Mouse (Mus musculus) right cerebral cortex, postnatal 14 days (tissue): ENCODE data around the gene Catsperd.
"Not testable (repeated sequence)": the region's sequence is repeated elsewhere in the genome, so short reads cannot be mapped to it uniquely, and the experiment has no call there.

Experiments used
- DNase-seq: peaks from one replicate; pipeline ENCODE4 v3.0.0; 2022

Catsperd gene

DNA sequence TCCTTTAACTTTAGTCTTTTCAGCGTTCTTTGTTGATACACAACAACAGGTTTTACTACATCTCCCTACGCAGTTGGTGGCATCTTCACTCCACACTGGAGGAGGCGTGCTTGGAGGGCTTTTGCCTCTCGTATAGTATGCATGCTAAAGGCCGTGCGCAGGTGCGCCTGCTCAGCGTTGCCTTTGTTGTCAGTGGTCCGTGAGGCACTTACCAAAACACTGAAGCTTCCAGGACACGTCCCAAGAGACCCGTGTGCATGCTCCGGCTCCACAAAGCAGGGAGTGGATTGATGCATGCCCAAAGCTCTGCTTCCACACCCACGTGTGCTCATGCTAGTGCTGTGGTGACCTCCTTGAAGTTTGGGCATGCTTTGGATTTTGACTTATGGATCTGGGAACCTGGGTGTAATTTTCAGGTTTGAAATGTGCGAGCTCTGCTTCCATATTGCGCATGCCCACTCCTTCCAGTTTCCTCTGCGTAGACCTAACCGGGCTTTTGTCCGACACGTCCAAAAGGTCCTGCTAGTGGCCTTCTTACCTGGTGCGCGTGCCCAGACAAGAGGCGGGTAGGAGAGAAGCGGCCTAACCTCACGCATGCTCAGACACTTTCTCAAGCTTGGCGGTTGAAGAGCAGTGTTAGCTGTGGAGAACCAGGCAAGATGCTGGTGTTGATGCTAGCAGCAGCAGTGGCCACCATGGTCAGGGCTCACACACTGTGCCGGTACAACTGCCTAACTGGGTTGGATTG is at the start of gene Catsperd:
TSS of gene Catsperd (plus strand) at position 614 of the 748 bp plus-strand sequence.
- DNase-seq: no peak

DNA sequence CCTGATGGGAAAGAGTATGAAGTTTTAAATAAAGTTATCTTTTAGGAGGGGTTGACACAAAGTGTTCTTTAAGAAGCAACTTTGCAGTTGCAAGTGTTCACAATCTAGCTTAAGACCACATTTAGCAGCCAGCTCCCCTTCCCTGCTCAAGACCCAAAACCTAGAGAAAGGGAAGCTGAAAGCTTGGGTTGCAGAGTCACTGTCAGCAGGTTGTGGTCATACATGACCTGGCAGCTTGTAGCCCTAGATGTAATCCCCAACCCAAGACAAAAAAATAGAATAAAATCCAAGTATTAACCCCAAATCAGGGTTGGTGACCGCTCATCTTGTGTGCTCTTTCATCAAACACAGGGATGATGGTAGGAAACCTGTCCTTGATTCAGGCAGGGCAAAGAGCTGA is 44.9 kb upstream of the Catsperd start:
- no peak for DNase-seq

DNA sequence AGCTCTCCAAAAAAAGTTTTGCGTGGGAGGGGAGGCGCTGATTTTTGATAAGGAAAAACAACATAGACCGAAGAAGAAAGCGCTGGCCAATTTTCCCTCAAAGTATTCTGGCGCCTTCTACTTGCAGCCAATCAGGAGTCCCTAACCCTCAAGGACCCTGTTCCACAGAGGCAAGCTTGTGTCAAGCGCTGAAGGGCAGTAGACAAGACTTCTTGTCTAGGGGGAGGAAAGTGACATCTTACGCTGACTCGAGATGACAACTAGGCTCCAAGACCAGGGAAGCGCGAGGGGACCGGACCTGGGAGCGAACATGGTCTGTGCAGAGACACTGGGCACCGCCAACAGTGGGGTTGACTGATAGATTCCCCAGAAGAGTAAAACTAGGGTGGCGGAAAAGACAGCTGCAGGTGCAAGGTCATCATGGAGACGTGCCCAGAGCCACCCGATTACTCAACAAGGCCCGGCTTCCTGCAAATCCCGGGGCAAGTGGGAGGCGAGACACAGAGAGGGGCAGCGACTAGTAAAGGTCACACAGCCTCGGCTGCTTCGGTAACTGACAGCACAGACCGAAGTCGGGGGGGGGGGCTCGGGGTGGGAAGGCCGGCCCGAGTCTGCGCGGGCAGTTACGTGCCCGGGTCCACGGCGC is 44.2 kb upstream of the Catsperd start:
- no peak for DNase-seq

DNA sequence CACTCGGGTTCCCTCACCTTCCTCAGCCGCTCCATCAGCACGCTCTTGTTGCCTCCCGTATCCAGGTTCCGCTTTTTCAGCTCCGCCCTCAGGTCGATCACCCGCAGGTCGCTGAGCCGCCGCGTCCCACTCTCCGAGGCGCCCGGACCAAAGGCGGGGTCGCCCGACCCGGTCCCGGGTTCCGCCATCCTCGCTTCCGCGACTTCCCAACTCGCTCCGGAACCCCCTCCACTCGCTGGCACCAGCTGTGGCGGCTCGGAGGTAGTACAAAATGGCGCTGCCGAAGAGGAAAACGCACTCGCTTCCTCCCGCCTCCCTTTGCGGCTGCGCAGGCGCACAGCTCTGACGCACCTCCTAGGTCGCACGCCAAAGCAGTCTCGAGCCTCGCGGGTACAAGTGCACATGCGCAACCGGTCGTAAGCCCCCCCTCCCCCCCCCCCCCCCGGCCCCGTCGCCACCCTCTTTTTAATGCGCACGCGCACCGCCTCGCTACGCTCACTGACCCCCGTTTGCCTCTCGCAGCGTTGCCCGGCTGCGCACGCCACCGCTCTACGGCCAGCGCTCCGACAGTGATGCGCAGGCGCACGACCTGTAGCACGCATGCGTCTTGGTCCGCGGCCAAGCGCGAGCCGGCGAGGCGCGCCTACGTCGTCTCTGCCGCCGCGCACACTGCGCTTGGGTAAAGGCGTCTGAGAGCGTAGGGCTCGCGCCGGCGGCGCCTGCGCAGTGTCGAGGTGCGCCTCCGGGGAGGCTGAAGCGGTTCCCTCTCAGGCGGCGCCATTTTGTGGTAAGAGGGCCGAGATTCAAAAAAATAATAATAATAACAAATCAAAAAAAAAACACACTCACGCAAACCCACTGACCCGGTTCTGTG is 43.4 kb upstream of the Catsperd start, which contains the start of the genes Safb2 and Safb:
TSS of gene Safb2 (minus strand) at position 329 of the 874 bp plus-strand sequence.
TSS of gene Safb (plus strand) at position 569 of the 874 bp plus-strand sequence.
- peak; percentile 99 for DNase-seq

DNA sequence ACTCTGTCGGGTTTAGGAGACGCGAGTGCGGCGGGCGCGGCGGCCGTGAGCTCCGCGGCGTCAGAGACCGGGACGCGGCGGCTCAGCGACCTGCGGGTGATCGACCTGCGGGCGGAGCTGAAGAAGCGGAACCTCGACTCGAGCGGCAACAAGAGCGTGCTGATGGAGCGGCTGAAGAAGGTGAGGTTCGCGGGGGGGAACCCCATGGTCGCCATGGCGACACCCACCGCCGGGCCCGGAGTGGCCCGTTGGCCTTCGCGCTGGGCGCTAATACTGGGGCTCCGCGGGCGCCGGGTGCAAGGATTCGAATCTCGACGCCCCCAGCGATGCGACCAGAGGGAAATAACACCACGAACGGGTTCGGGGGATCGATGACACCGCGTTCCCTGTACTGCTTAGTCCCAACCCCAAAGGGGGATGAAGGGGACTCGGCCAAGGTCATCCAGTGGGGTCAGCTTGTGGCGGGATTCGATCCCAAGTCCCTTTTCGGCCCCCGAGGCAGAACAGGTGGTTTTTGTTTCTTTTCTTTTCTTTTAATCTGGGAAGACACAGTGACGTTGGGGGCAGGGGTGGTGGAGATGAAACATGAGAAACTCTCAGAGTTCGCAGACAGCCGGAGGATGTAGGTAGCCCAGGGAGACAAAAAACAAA is 42.6 kb upstream of the Catsperd start:
- peak; percentile 47 for DNase-seq

DNA sequence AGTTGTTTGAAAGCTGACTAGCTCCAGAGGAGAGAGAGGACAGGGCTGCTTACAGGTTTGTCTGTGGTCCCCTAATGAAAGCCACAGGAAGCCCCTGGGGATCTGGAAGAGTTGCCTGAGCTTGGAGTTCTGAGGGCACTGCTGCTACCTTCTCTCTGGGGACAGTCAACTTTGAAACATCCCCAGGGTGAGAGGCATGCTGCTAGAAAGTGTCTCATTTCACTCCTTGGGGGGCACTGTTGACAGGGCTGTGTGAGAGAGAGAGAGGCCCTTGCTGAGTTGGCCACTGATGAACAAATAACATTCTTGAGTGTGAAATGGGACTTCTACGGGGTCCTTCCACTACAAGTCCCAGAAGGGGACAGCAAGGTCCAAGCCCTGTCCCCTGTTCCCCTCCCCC is 40.2 kb upstream of the Catsperd start:
- DNase-seq: no peak

DNA sequence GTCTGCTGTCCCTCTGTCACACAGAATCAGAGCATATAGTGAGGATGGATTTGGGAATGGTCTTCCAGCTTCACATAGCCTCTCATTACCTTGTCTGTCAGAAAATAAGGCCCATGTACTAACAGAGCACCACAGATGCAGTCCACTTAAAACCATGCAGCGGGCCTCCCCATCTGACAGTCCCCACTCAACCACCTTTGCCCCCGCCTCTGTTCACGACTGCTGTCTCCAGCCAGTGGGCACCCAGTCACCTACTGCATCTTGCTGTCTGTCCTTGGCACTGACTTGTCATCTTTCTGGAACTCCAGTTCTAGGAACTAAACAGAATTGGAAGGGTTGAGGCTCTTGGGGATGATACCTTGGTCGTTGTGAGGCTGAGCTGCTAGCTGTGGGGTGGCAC is 39.0 kb upstream of the Catsperd start:
- DNase-seq: no peak

DNA sequence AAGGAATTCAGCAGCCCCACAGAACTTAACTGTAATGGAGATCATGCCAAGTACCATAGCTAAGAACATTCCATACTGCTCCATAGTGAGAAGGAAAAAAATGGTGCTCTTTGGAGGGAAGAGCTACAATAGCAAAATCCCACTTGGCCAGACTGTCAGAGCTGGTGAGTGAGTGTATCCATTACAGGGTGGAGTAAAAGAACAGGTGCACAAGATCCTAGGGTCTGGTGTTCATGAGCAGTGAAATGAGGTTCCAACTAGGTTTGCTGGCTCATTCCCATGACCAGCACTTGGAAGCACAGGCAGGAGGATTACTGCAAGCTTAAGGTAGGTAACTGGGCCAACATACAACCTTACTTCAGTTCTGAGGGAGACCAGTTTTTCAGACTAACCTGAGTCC is 35.4 kb upstream of the Catsperd start:
- no peak for DNase-seq

DNA sequence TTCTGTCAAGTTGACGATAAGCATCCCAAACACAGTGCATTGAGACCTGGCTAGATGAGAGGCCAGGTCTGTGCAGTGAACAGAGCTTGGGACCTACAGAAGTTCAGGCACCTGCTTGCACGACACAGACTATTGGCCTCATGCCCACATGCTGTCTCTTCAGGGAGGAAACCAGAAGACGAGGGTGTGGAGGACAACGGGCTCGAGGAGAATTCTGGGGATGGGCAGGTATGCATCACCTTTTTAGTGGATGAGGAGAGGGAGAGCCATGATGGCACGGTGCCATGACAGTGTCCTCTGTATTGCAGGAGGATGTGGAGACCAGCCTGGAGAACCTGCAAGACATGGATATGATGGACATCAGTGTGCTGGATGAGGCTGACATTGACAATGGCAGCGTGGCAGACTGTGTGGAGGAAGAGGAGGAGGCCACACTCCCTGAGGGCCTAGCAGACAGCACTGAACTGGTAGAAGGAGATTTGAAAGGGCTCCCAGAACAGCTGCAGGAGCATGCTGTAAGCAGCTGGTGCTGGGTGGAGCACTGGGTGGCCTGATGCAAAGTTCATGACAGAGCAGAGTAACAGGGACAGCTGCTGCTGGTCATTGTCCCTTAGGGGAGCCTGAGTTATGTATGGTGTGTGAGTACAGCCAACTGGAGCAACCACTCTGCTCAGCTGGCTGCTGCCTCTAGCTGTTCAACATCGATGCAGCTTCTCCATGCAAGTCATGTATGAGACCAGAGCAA is 34.2 kb upstream of the Catsperd start:
- DNase-seq: no peak

DNA sequence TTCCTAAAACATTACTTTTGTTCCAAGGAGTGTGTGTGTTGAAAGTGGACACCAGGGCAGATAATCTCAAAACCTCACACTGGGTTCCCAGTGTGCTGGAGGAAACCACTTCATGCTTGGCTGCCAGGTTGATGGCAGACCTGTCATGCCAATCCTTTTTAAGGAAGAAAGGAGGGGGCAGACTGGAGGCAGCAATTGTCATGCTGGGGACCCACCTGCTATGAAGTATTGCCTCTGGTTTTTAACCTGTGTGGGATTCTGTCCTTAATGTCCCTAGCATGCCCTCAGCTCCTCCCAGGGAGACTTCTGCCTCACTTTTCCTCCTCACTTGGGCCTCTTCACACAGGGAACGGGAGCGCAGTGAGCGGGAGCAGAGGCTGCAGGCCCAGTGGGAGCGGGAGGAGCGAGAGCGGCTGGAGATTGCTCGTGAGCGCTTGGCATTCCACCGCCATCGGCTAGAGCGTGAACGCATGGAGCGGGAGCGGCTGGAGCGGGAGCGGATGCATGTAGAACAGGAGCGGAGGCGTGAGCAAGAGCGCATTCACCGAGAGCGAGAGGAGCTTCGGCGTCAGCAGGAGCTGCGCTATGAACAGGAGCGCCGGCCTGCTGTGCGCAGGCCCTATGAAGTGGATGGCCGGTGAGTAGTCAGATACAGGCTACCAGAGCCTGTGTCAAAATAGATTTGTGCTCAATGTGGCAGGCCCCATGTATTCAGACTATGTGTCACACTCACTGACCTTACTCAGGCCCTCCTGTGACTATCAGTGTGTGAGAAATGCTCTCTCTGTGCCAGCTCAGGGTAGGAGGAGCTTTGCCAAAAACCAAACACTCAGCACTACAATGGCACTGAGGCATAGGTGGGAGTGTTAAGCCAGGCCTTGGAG is 24.5 kb upstream of the Catsperd start:
- DNase-seq: no peak

DNA sequence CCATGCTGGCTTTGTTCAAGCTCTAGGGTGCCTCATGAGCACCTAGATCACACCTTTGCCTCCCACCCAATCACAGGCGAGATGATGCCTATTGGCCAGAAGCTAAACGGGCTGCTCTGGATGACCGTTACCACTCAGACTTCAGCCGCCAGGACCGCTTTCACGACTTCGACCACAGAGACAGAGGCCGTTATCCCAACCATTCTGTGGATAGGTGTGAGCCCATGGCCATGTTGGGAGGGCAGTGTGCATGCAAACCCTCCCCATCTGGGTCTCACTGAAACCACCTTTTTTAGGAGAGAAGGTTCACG is 23.9 kb upstream of the Catsperd start:
- DNase-seq: no peak

DNA sequence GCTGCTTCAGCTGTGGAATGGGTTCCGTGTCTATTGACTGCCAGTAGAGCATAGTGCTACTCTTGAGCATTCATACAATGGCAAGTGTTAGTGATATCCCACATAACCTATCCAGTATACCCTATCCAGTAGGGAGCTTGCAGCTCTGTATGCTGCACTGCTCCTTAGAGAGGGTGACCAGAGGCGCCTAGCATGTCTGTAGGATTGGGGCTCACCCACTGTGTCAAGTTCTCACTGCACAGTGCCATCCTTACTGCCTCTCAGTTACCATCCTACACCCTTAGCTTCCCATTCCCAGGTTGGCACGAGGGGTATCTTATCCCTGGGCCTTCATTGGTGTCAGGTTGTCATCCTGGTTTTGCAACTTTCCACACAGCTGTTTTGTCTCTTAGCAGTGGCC is 23.5 kb upstream of the Catsperd start:
- DNase-seq: no peak

DNA sequence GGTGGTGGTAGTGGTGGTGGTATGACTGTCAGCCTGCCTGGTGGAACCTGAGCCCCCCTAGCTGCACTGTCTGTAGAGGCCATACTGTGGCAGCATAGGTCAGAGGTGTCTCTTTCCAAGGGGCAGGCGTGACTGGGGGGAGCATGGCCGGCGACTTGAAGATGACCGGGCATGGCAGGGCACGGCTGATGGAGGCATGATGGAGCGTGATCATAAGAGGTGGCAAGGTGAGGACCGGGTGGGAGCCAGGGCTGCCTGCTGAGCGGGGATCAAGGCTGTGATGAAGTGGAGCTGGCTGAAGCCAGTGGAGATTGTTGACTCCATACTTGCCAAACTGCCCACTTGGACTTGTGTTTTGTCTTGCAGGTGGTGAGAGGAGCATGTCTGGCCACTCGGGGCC is 22.5 kb upstream of the Catsperd start:
- no peak for DNase-seq

DNA sequence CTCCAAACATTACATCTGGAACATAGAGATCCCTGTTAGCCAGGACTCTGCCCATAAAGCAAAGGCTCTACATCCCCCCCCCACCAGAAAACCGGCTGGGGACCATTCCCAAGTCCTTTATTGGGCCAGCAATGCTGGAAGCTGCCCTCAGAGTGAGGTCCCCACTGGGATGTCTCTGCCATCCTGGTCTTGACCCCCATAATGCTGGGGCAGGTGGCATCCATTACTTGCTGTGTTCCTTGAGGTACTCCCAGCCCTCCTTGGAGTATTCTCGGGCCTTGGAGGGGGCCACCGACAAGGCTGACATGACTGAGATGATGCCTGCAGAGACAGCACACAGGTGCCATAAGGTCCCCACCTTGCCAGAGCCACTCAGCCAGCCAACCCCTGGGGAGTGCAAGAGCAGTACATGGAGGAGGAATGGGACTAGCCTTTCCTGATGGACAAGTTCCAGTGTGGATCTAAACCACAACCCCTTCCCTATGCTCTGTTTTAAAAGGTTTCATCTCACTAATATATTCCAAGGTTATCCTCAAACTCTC is 20.4 kb upstream of the Catsperd start:
- DNase-seq: no peak

DNA sequence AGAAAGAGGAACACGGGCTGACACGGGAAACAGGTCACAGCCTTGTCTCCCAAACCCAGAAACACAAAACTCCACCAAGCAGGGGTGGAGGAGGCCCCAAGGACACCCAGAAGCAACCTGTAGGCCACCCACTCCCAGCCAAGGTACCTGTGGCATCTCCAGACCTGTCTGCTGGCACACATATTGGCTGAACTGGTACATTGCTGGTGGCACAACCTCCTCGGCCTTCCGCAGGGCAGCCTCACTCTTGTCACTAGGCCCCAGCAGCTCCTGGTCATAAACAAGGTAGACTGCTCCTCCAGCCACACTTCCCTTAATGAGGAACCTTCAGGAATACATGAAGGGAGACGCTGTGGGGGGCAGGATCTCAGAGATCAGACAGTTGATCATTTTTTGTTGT is 19.2 kb upstream of the Catsperd start:
- DNase-seq: no peak

DNA sequence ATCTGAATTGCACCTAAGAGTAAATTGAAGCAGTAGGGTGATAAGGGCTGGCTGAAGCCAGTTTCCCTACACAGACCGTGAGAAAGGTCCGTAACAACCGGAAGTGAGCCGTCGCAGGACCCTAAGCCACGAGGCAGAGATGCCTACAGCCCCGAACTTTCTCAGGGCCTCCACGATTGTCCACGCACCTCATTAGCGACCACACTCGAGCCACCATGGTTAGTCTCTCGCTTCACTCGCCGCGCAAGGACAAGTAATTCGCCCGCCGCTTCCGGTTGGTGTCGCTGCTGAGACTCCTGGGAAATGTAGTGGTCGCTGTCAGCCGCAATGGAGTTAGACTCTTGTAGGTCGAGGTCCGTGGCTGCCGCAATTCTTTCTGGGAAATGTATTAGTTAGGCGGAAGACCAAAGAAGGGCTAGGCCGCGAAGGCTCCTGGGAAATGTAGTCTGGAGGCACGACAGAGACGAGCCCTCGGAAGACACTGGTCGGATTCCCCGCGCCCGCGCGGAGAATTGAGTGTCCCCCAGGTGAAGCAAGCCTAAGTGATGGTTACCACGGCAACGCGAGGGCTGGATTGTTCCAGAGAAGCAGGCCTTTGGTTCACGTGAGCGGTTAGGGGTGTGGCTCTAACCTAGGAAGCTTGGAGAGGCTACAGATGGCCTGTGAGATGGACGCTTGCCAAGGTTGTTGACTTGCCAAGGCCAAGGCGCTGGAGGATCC is 18.3 kb upstream of the Catsperd start, which contains the start of gene 2410015M20Rik:
TSS of gene 2410015M20Rik (minus strand) at position 320 of the 720 bp plus-strand sequence.
- peak; percentile 94 for DNase-seq

DNA sequence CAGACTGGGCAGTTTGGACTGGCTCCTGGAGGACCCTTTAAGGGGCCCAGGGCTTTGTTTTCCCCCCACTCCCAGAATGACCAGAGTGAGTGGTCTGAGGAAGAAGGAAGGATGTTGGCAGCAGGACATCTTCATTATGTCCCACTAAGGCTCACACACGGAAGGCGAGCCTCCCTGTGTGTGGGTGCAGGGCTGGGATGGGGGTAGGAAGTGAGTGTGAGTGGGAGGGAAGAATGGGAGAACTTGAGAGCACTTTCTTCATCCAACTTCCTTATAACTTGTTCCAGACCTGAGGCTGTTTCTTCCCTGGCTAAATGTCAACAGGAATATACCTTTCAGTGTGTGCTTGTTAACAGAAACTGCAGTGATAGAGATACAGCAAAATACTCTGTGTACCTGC is 16.6 kb upstream of the Catsperd start:
- no peak for DNase-seq

DNA sequence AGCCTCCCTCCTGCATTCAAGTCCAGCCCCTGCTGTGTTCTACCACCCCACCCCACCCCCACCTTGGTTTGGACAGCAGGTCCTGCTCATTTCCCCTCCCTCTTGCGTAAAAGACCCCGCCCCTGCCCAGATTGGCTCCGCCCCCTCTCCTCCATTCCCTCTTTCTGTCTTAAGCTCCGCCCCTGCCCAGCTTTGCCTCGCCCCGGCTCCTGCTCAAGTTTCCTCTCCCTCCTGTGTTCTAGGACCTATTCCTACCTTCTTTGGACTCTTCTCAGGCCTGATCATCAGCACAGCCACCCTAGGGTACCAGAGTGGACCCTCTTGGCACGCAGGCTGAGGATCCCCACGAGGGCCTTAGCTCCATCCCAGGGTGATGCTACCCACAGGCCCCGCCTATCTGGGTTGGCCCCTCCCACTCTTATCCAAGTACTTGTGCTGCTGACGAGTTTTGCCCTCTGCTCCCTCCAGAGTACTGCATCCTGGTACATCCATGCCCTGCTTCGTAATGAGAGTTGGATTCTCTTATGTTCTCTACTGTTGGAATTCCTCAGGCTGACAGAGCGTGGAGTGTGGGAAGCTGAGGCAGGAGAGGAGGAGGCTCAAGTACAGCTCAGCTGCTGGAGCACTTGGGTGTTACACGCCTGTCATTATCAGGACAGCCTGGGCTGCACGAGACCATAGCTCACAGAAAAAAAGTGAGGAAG is 15.9 kb upstream of the Catsperd start:
- DNase-seq: no peak

DNA sequence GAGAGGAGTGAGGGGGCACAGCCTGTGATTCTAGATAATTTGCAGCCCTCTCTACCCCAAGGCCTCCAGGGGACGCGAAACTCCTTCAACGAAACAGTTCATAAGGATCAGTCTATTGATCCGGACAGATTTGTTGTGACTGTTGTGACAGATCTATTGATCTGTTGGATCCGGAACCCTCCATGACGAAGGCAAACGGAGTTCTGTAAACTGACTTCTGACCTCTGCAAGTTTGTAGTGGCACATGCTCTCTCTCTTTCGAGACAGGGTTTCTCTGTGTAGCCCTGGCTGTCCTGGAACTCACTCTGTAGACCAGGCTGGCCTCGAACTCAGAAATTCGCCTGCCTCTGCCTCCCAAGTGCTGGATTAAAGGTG is 15.4 kb upstream of the Catsperd start:
- DNase-seq: not testable (repeated sequence)
